Mouse (Mus musculus) Patski (cell line): Measurements from ENCODE around the gene Dusp2. TPM values are rescaled to one million over a fixed set of nuclear protein-coding genes. Genes with fewer than 3 reads are reported as not detected.

ENCODE experiments used
- ATAC-seq: fragments of 100-300 bp; one replicate; pipeline ENCODE4 v1.8.0; 2021
- CTCF ChIA-PET: fragments of 350-600 bp; sonication (Branson Sonifier 250); formaldehyde crosslinking; loops from one replicate; lab custom pipeline; 2022; ENCODE audit warnings: inconsistent platforms; lab: Charles Lee
- POLR2A ChIA-PET: fragments of 350-600 bp; sonication (Branson Sonifier 250); formaldehyde crosslinking; loops from one replicate; lab custom pipeline; 2022; ENCODE audit warnings: antibody characterized with exemption, inconsistent platforms; lab: Charles Lee
- DNase-seq: peaks from one replicate; pipeline ENCODE4 v3.0.0-alpha.2; 2011; ENCODE audit warnings: low read depth, low spot score
- H3K27me3 ChIP-seq: fragments of 371-371 bp; one replicate; pipeline ENCODE4 v1.5.1; 2021
- CTCF ChIP-seq: fragments of 100-300 bp; IDR thresholded peaks from one replicate; pipeline ENCODE4 v1.5.1; 2021
- in situ Hi-C: fragments of 300-500 bp; cut with MboI; formaldehyde crosslinking; loops from 3 replicates; pipeline ENCODE4 v1.11.1; 2018; ENCODE audit warnings: low pct_unique_long_range_greater_than_20kb, mixed read lengths
- polyA plus RNA-seq: library from polyadenylated mRNA; unstranded; gene quantifications from one replicate; pipeline ENCODE4 v1.2.3, GENCODE M21; 2021

Dusp2 gene
- polyA plus RNA-seq, 1 experiment from 2014 or later = 7.0 TPM

- peaks cover 4% of the 10 kb centered on the region for H3K27me3 ChIP-seq
- TF ChIP-seq CTCF = no peak
- POLR2A ChIA-PET = no interaction called here
- in situ Hi-C loops = no loop called here
- DNase-seq (no peak), ATAC-seq (no peak)
- CTCF ChIA-PET = no interaction called here
Measured at GRCm38 (mm10) chr2:127387521-127387920, 51.6 kb downstream of the Dusp2 start.

Other genes with a start within 250 kb of the Dusp2 start
- gene Ncaph, start 202.2 kb upstream of the Dusp2 start, polyA plus RNA-seq = 30.1 TPM
- 10.0 TPM for gene Itpripl1, start 192.7 kb upstream of the Dusp2 start, polyA plus RNA-seq
- gene 1810024B03Rik, start 127.9 kb upstream of the Dusp2 start, polyA plus RNA-seq = 0.76 TPM
- 108 TPM for gene Snrnp200, start 127.8 kb upstream of the Dusp2 start, polyA plus RNA-seq
- 70.5 TPM for gene Ciao1, start 88.3 kb upstream of the Dusp2 start, polyA plus RNA-seq
- gene Tmem127, start 88.3 kb upstream of the Dusp2 start, polyA plus RNA-seq = 81.1 TPM
- gene Stard7, start 65.9 kb upstream of the Dusp2 start, polyA plus RNA-seq = 85.1 TPM
- not detected for gene Astl, start 2.5 kb downstream of the Dusp2 start, polyA plus RNA-seq
- gene Adra2b, start 27.0 kb downstream of the Dusp2 start, polyA plus RNA-seq = not detected
- gene Gpat2, start 89.0 kb downstream of the Dusp2 start, polyA plus RNA-seq = 0.05 TPM
- gene Fahd2a, start 108.4 kb downstream of the Dusp2 start, polyA plus RNA-seq = 40.3 TPM
- gene Kcnip3, start 185.9 kb downstream of the Dusp2 start, polyA plus RNA-seq = 4.3 TPM
- not detected for gene Prom2, start 205.3 kb downstream of the Dusp2 start, polyA plus RNA-seq